Mouse (Mus musculus): ENCODE results near the gene Etl4. TPM values are rescaled to one million over a fixed set of nuclear protein-coding genes. Genes with fewer than 3 reads are reported as not detected.

Gene Etl4
- polyA plus RNA-seq, 2 experiments, result 2.2 to 2.3 TPM

DNA sequence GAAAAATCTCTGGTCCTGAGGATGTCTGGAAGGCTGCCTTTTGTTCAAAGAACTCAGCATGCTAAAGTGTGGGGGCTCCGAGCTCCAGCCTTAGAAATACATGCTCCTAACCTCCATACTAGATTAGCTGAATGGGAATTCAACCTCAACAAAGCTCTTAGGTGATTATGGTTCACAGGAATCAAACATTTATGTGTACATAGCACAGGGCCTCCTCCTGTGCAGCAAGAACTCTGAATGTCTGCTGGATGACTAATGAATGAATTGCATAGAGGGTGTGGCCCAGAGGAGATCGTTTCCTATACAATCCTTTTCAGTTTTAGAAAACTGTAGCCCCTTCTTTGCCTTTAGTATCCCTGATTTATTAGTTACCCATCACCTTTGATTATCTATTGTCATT lies 687.6 kb downstream of the Etl4 start:
- Histone ChIP-seq H3K4me2 (ENCODE audit: low read depth) (no peak overlapping the region), H3K27me3 (ENCODE audit: control insufficient read depth, insufficient read depth, low read length) (no peaks in the 10 kb centered on the region), H3K9me3 (ENCODE audit: control insufficient read depth, low read length) (no peaks in the 10 kb centered on the region), H3K4me1 (replicated peaks; ENCODE audit: control insufficient read depth in 2 of 2, insufficient read depth in 2 of 2, low read length in 1 of 2) (no peaks in the 10 kb centered on the region), H3K9ac (replicated peaks) (no peak overlapping the region), H3K36me3 (replicated peaks; ENCODE audit: control insufficient read depth, insufficient read depth, low read depth) (no peaks in the 10 kb centered on the region), H3K27ac (no peak overlapping the region), H3K4me3 (ENCODE audit: insufficient read depth in 1 of 2, low read depth in 2 of 2, low read length in 2 of 2) (no peak overlapping the region)
- ATAC-seq (ENCODE audit: insufficient read depth) (no peak), DNase-seq (ENCODE audit: low read depth in 3 of 3, low spot score in 3 of 3) (no peak)
- WGBS (ENCODE audit: insufficient replicate concordance), result 52% methylated on average over 2 of the region's 2 CpGs
- TF ChIP-seq EP300 (IDR thresholded peaks at IDR 0.05; ENCODE audit: low read depth) (no peak), CTCF (IDR thresholded peaks at IDR 0.05; ENCODE audit: low read depth) (no peak)

DNA sequence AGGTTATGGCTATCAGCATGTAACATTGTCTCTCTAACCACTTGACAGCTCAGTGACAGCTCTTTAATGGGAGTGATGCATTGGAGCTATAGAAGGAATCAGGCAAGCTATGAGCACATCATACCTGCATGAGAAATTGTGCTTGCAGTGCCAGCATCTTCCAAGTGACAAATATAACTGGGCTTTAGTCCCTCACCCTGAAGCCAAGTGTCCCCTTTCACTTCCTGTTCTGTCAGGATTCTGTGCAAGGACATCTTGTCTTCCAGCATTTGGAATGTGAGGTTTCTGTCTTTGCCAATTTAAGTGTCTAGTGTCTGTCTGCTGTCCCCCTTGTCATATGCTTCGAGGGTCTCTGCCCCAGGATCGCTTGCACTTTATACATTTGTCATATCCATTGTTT lies 693.1 kb downstream of the Etl4 start:
- TF ChIP-seq EP300 (IDR thresholded peaks at IDR 0.05; ENCODE audit: low read depth), result no peak
- no peak for TF ChIP-seq CTCF (IDR thresholded peaks at IDR 0.05; ENCODE audit: low read depth)
- H3K9ac ChIP-seq (replicated peaks), result no peak overlapping the region
- H3K36me3 ChIP-seq (replicated peaks; ENCODE audit: control insufficient read depth, insufficient read depth, low read depth), result no peaks in the 10 kb centered on the region
- H3K4me3 ChIP-seq (ENCODE audit: insufficient read depth in 1 of 2, low read depth in 2 of 2, low read length in 2 of 2), result no peak overlapping the region
- H3K4me1 ChIP-seq (replicated peaks; ENCODE audit: control insufficient read depth in 2 of 2, insufficient read depth in 2 of 2, low read length in 1 of 2), result no peaks in the 10 kb centered on the region
- no peaks in the 10 kb centered on the region for H3K9me3 ChIP-seq (ENCODE audit: control insufficient read depth, low read length)
- H3K27me3 ChIP-seq (ENCODE audit: control insufficient read depth, insufficient read depth, low read length), result no peaks in the 10 kb centered on the region
- H3K27ac ChIP-seq, result no peak overlapping the region
- DNase-seq (ENCODE audit: low read depth in 3 of 3, low spot score in 3 of 3) (no peak), ATAC-seq (ENCODE audit: insufficient read depth) (no peak)
- no peak overlapping the region for H3K4me2 ChIP-seq (ENCODE audit: low read depth)
- WGBS (ENCODE audit: insufficient replicate concordance), result 61% methylated on average over 2 of the region's 2 CpGs

DNA sequence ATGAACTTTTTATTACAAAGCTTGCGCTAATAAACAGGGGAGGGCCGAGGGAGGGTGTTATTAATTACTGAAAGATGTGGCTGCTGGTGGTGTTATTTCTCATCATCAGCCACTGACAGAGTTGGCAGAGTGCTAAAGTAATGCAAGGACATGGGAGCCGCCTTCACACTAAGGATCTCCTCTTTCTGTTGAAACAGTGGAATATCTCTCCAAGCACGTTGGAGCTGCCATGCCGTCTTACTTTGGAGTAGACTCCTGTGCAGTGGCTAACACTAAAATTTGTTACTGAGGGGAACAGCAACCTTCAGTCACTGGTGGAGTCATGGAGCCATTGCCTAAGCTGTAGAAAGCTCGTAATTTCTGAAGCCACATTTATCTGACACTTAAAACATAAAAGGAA lies 694.0 kb downstream of the Etl4 start:
- no peak for ATAC-seq (ENCODE audit: insufficient read depth)
- WGBS (ENCODE audit: insufficient replicate concordance), result 66% methylated on average over 6 of the region's 6 CpGs
- H3K4me1 ChIP-seq (replicated peaks; ENCODE audit: control insufficient read depth in 2 of 2, insufficient read depth in 2 of 2, low read length in 1 of 2), result no peaks in the 10 kb centered on the region
- TF ChIP-seq EP300 (IDR thresholded peaks at IDR 0.05; ENCODE audit: low read depth) (no peak), CTCF (IDR thresholded peaks at IDR 0.05; ENCODE audit: low read depth) (no peak)
- H3K27ac ChIP-seq, result no peak overlapping the region
- H3K9ac ChIP-seq (replicated peaks), result no peak overlapping the region
- DNase-seq (ENCODE audit: low read depth in 3 of 3, low spot score in 3 of 3), result no peak
- no peaks in the 10 kb centered on the region for H3K9me3 ChIP-seq (ENCODE audit: control insufficient read depth, low read length)
- no peak overlapping the region for H3K4me2 ChIP-seq (ENCODE audit: low read depth)
- no peaks in the 10 kb centered on the region for H3K27me3 ChIP-seq (ENCODE audit: control insufficient read depth, insufficient read depth, low read length)
- no peaks in the 10 kb centered on the region for H3K36me3 ChIP-seq (replicated peaks; ENCODE audit: control insufficient read depth, insufficient read depth, low read depth)
- H3K4me3 ChIP-seq (ENCODE audit: insufficient read depth in 1 of 2, low read depth in 2 of 2, low read length in 2 of 2), result no peak overlapping the region

DNA sequence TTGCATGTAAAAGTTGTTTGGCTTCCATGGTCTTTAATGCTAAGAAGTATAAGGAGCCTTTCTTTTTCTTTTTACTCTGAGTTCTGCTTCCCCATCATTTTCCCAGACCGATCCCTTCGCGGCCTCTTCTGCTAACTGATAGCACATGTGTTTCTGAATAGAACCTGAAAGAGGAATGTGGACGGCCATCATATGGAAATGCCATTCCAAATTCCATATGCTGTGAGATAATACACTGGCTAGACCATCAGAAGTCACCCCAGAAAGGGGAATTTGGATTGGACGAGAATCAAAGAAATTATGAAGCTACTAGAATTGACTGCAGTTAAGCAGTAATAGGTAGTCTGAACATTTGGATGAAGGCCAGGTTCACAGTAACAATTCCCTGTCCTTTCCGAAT lies 694.4 kb downstream of the Etl4 start:
- no peaks in the 10 kb centered on the region for H3K4me1 ChIP-seq (replicated peaks; ENCODE audit: control insufficient read depth in 2 of 2, insufficient read depth in 2 of 2, low read length in 1 of 2)
- H3K4me3 ChIP-seq (ENCODE audit: insufficient read depth in 1 of 2, low read depth in 2 of 2, low read length in 2 of 2), result no peak overlapping the region
- no peak overlapping the region for H3K27ac ChIP-seq
- H3K27me3 ChIP-seq (ENCODE audit: control insufficient read depth, insufficient read depth, low read length), result no peaks in the 10 kb centered on the region
- no peak for DNase-seq (ENCODE audit: low read depth in 3 of 3, low spot score in 3 of 3)
- no peak for ATAC-seq (ENCODE audit: insufficient read depth)
- no peaks in the 10 kb centered on the region for H3K36me3 ChIP-seq (replicated peaks; ENCODE audit: control insufficient read depth, insufficient read depth, low read depth)
- 75% methylated on average over 6 of the region's 6 CpGs for WGBS (ENCODE audit: insufficient replicate concordance)
- no peak overlapping the region for H3K9ac ChIP-seq (replicated peaks)
- TF ChIP-seq EP300 (IDR thresholded peaks at IDR 0.05; ENCODE audit: low read depth) (no peak), CTCF (IDR thresholded peaks at IDR 0.05; ENCODE audit: low read depth) (no peak)
- H3K9me3 ChIP-seq (ENCODE audit: control insufficient read depth, low read length), result no peaks in the 10 kb centered on the region
- H3K4me2 ChIP-seq (ENCODE audit: low read depth), result no peak overlapping the region

DNA sequence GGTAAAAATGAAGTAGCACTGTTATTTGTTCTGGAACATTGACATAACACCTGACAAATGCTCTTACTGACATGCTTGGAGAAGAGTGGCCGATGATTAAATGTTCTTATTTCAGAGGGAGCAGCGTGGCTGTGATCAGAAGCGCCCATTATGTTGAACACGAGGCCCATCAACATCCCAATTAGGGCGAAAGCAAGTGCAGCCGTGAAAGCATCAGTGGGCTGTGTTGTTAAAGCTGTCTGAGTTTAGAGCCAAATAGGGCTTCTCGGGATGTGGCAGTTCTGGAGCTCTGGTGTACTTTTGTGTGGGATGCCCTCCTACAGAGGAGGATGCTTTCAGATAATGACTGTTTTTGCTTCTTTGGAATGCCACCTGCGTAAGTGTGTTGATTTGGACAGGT lies 699.6 kb downstream of the Etl4 start:
- DNase-seq (ENCODE audit: low read depth in 3 of 3, low spot score in 3 of 3) (no peak), ATAC-seq (ENCODE audit: insufficient read depth) (no peak)
- TF ChIP-seq CTCF (IDR thresholded peaks at IDR 0.05; ENCODE audit: low read depth) (no peak), EP300 (IDR thresholded peaks at IDR 0.05; ENCODE audit: low read depth) (no peak)
- no peak overlapping the region for H3K9ac ChIP-seq (replicated peaks)
- no peaks in the 10 kb centered on the region for H3K36me3 ChIP-seq (replicated peaks; ENCODE audit: control insufficient read depth, insufficient read depth, low read depth)
- no peaks in the 10 kb centered on the region for H3K9me3 ChIP-seq (ENCODE audit: control insufficient read depth, low read length)
- no peak overlapping the region for H3K4me3 ChIP-seq (ENCODE audit: insufficient read depth in 1 of 2, low read depth in 2 of 2, low read length in 2 of 2)
- no peak overlapping the region for H3K27ac ChIP-seq
- no peaks in the 10 kb centered on the region for H3K4me1 ChIP-seq (replicated peaks; ENCODE audit: control insufficient read depth in 2 of 2, insufficient read depth in 2 of 2, low read length in 1 of 2)
- no peaks in the 10 kb centered on the region for H3K27me3 ChIP-seq (ENCODE audit: control insufficient read depth, insufficient read depth, low read length)
- H3K4me2 ChIP-seq (ENCODE audit: low read depth), result no peak overlapping the region
- 62% methylated on average over 8 of the region's 8 CpGs for WGBS (ENCODE audit: insufficient replicate concordance)

All from liver, embryonic 14.5 days (tissue).